Mouse (Mus musculus) embryonic fibroblast, embryonic 13.5 days (primary cell): ENCODE results near the gene Gm10334. TPM values are rescaled to one million over a fixed set of nuclear protein-coding genes. Genes with fewer than 3 reads are reported as not detected.
"Not testable (repeated sequence)": the region's sequence is repeated elsewhere in the genome, so short reads cannot be mapped to it uniquely, and the experiment has no call there.

Source experiments
- H3K27ac ChIP-seq: 2 replicates; pipeline ENCODE4 v1.5.1; 2012; ENCODE audit warnings: low read length, control low read depth, inconsistent platforms; ENCODE audit not compliant: insufficient read depth
- H3K4me1 ChIP-seq: 2 replicates; pipeline ENCODE4 v1.6.1; 2011; ENCODE audit warnings: low read length; ENCODE audit not compliant: control insufficient read depth, insufficient read depth
- H3K4me3 ChIP-seq: 2 replicates; pipeline ENCODE4 v1.5.1; 2011; ENCODE audit warnings: mild to moderate bottlenecking, control low read depth, low read length; ENCODE audit not compliant: insufficient read depth
- polyA plus RNA-seq: library from polyadenylated mRNA; stranded (reverse); fragments of >200 nt; gene quantifications from 2 replicates; pipeline ENCODE4 v1.2.4, GENCODE M21; 2011; ENCODE audit warnings: low read depth; ENCODE audit not compliant: missing spikeins, insufficient read length

Gm10334 gene
- not detected in 2 replicates for polyA plus RNA-seq

DNA sequence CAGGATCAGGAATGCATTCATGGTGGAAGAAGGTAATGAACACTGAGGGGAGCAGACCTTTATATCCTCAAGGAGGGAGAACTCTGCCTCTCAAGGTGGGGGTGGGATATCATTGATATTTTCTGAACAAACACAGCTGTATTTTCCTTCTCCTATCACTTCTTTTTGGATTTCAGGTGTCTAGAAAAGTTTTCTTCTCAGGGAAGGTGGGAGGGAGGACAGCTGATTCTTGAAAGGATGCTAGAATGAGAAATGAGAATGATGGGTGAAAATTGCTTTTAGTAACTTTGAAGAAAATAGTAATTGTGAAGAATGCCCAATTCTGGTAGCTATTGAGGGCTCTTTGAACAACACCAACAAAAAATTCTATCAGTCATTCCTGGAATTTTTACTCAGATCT is at the start of gene Gm10334:
Gene Gm10334 (minus strand): TSS at position 101 of the 400 bp plus-strand sequence.
- H3K4me1 ChIP-seq, H3K4me3 ChIP-seq, H3K27ac ChIP-seq: not testable (repeated sequence)

DNA sequence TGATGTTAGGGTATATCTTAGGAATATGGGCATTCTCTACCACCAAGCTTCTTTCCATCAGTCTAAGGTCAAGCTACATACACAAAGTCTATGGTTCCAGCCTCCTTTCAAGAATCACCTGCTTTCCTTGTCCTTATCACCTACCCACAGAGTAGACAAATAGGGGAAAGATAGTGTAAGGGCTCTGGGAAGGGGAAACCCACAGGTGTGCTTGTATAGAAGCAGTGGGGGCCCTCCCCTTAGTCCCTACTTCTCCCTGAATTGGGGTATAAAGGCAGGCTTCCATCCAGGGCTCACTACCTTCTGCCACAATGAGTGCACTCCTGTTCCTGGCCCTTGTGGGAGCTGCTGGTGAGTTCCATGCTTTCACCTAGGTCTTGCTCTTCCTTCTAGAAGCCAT is 12.7 kb upstream of the Gm10334 start, which contains the start of gene Prss1:
Gene Prss1 (plus strand): TSS at position 301 of the 400 bp plus-strand sequence.
- H3K27ac ChIP-seq, H3K4me1 ChIP-seq, H3K4me3 ChIP-seq: not testable (repeated sequence)

DNA sequence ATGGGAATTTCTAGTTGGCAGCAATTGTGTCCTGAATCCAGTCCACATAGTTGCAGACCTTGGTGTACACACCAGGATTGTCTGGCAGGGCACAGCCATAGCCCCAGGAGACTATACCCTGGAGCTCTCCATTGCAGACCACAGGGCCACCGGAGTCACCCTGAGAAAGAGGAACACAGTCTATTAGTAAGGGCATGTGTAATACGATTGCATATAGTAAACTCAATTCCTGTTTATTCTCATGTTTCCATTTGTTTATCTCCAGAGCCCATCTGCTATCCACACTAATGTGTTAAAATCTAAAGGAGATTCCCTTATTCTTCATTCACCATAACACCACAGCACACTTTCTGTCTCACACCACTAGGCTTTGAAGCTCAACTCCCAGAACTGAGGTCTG is 3.7 kb downstream of the Gm10334 start:
- H3K27ac ChIP-seq, H3K4me1 ChIP-seq: not testable (repeated sequence)

More for the DNA sequence above, 3.7 kb downstream of the Gm10334 start:
- not testable (repeated sequence) for H3K4me3 ChIP-seq

Other genes with a start within 250 kb of the Gm10334 start
- gene Try4, start 143.9 kb downstream of the Gm10334 start, polyA plus RNA-seq = not detected in 2 replicates
- gene Try5, start 129.3 kb downstream of the Gm10334 start, polyA plus RNA-seq = not detected in 2 replicates
- not detected in 2 replicates for gene Try10, start 92.0 kb downstream of the Gm10334 start, polyA plus RNA-seq
- gene Prss3, start 68.5 kb downstream of the Gm10334 start, polyA plus RNA-seq = not detected in 2 replicates
- gene Gm5771, start 53.8 kb downstream of the Gm10334 start, polyA plus RNA-seq = not detected in 2 replicates
- not detected in 2 replicates for gene Prss1, start 12.8 kb upstream of the Gm10334 start, polyA plus RNA-seq
- not detected in 2 replicates for gene Prss2, start 75.6 kb upstream of the Gm10334 start, polyA plus RNA-seq
- gene Ephb6, start 159.3 kb upstream of the Gm10334 start, polyA plus RNA-seq = 3.1 and 5.6 TPM in 2 replicates
- gene Trpv6, start 190.3 kb upstream of the Gm10334 start, polyA plus RNA-seq = not detected in 2 replicates
- not detected in 2 replicates for gene Trpv5, start 234.6 kb upstream of the Gm10334 start, polyA plus RNA-seq
- gene Llcfc1, start 238.3 kb upstream of the Gm10334 start, polyA plus RNA-seq = not detected in 2 replicates